Mouse (Mus musculus) CH12.LX (cell line): ENCODE data around the gene Agk. TPM values are rescaled to one million over a fixed set of nuclear protein-coding genes. Genes with fewer than 3 reads are reported as not detected.
A peak's percentile ranks its signal among the peaks of the same experiment; 100 is the strongest.

Experiments
- DNase-seq: peaks from one replicate; pipeline ENCODE4 v3.0.0-alpha.2; 2013; ENCODE audit errors: extremely low read depth
- H3K27ac ChIP-seq: 2 replicates; pipeline ENCODE4 v1.5.1; 2012; ENCODE audit warnings: low read depth, mild to moderate bottlenecking, control low read depth, moderate library complexity; ENCODE audit not compliant: insufficient read depth
- H3K27me3 ChIP-seq: replicated peaks from 2 replicates; pipeline ENCODE3; 2012; ENCODE audit warnings: inconsistent platforms
- H3K36me3 ChIP-seq, 2 experiments: replicated peaks in 1 of 2; 2 replicates each; pipeline versions ENCODE3 to v1.6.1; 2012; ENCODE audit warnings: inconsistent platforms in 1 of 2, low read length in 1 of 2, mild to moderate bottlenecking in 1 of 2, mixed read lengths in 1 of 2, moderate library complexity in 1 of 2; ENCODE audit not compliant: control insufficient read depth in 1 of 2, insufficient read depth in 1 of 2
- H3K4me1 ChIP-seq, 2 experiments: 2 replicates each; pipeline ENCODE4 v1.6.1; 2012; ENCODE audit warnings: inconsistent platforms in 1 of 2, moderate library complexity in 1 of 2; ENCODE audit not compliant: insufficient read depth in 2 of 2, control insufficient read depth in 1 of 2
- H3K4me2 ChIP-seq: 2 replicates; pipeline ENCODE4 v1.6.1; 2012; ENCODE audit warnings: low read depth, mild to moderate bottlenecking, control low read depth; ENCODE audit not compliant: poor library complexity, insufficient read depth, severe bottlenecking
- H3K4me3 ChIP-seq, 3 experiments: fragments of 150-350 bp in 1 of 3; sonication (generic) in 1 of 3; replicated peaks in 1 of 3; 2 replicates each; pipeline versions ENCODE3 to v1.5.1; 2011 to 2012; ENCODE audit warnings: low read depth in 2 of 3, low read length in 2 of 3, mild to moderate bottlenecking in 2 of 3, moderate library complexity in 2 of 3, control low read depth in 1 of 3, improper control_type of control experiment in 1 of 3, inconsistent platforms in 1 of 3, mixed read lengths in 1 of 3; ENCODE audit not compliant: poor library complexity in 1 of 3
- H3K79me2 ChIP-seq: replicated peaks from 2 replicates; pipeline ENCODE4 v1.6.1; 2012; ENCODE audit warnings: mild to moderate bottlenecking, moderate library complexity; ENCODE audit not compliant: control insufficient read depth, poor library complexity, insufficient read depth, severe bottlenecking; ENCODE audit errors: extremely low read depth
- H3K9ac ChIP-seq: 2 replicates; pipeline ENCODE4 v1.6.1; 2012; ENCODE audit warnings: low read depth, mild to moderate bottlenecking, control low read depth, moderate library complexity; ENCODE audit not compliant: insufficient read depth
- H3K9me3 ChIP-seq: replicated peaks from 2 replicates; pipeline ENCODE3; 2012; ENCODE audit warnings: low read length, inconsistent platforms, mixed read lengths
- BHLHE40 ChIP-seq: IDR thresholded peaks from 2 replicates; pipeline ENCODE4 v1.6.1; 2011; ENCODE audit warnings: mild to moderate bottlenecking, low read depth, low read length, improper control_type of control experiment
- CHD1 ChIP-seq: IDR thresholded peaks from 2 replicates; pipeline ENCODE4 v1.6.1; 2012; ENCODE audit warnings: low read depth, low read length, improper control_type of control experiment, inconsistent platforms
- CHD2 ChIP-seq: IDR thresholded peaks from 2 replicates; pipeline ENCODE4 v1.6.1; 2011; ENCODE audit warnings: low read length, improper control_type of control experiment
- CTCF ChIP-seq, 2 experiments: IDR thresholded peaks in 1 of 2; conservative IDR thresholded peaks in 1 of 2; 2 replicates each; pipeline ENCODE4 v1.5.1; 2011 to 2012; ENCODE audit warnings: low read depth in 2 of 2, low read length in 2 of 2, improper control_type of control experiment in 1 of 2, inconsistent platforms in 1 of 2, mild to moderate bottlenecking in 1 of 2, moderate library complexity in 1 of 2
- ELF1 ChIP-seq: IDR thresholded peaks from 2 replicates; pipeline ENCODE4 v1.6.1; 2014; ENCODE audit warnings: low read depth, mild to moderate bottlenecking, inconsistent platforms, low read length, improper control_type of control experiment
- EP300 ChIP-seq: IDR thresholded peaks from 2 replicates; pipeline ENCODE4 v1.6.1; 2011; ENCODE audit warnings: low read length, improper control_type of control experiment
- GABPA ChIP-seq: IDR thresholded peaks from 2 replicates; pipeline ENCODE4 v1.6.1; 2012; ENCODE audit warnings: low read depth, low read length, improper control_type of control experiment, inconsistent platforms; ENCODE audit not compliant: insufficient replicate concordance
- HCFC1 ChIP-seq: IDR thresholded peaks from 2 replicates; pipeline ENCODE4 v1.6.1; 2012; ENCODE audit warnings: low read depth, mild to moderate bottlenecking, inconsistent platforms, low read length, improper control_type of control experiment
- IRF4 ChIP-seq: IDR thresholded peaks from 2 replicates; pipeline ENCODE4 v1.6.1; 2014; ENCODE audit warnings: low read depth, mild to moderate bottlenecking, inconsistent platforms, low read length, improper control_type of control experiment
- JUN ChIP-seq: IDR thresholded peaks from 2 replicates; pipeline ENCODE4 v1.6.1; 2011; ENCODE audit warnings: low read depth, mild to moderate bottlenecking, low read length, improper control_type of control experiment, moderate library complexity; ENCODE audit not compliant: insufficient read depth
- JUND ChIP-seq: conservative IDR thresholded peaks from 2 replicates; pipeline ENCODE4 v1.6.1; 2011; ENCODE audit warnings: low read depth, low read length, improper control_type of control experiment
- KAT2A ChIP-seq: IDR thresholded peaks from 2 replicates; pipeline ENCODE4 v1.6.1; 2012; ENCODE audit warnings: low read length, improper control_type of control experiment, inconsistent platforms; ENCODE audit not compliant: insufficient replicate concordance
- MAFK ChIP-seq: IDR thresholded peaks from 2 replicates; pipeline ENCODE4 v1.6.1; 2011; ENCODE audit warnings: low read length, improper control_type of control experiment; ENCODE audit not compliant: insufficient replicate concordance
- MAZ ChIP-seq: IDR thresholded peaks from 2 replicates; pipeline ENCODE4 v1.6.1; 2012; ENCODE audit warnings: low read depth, mild to moderate bottlenecking, inconsistent platforms, low read length, improper control_type of control experiment, moderate library complexity
- MEF2A ChIP-seq: IDR thresholded peaks from 2 replicates; pipeline ENCODE4 v1.6.1; 2014; ENCODE audit warnings: low read depth, mild to moderate bottlenecking, inconsistent platforms, low read length, improper control_type of control experiment, borderline replicate concordance
- MYC ChIP-seq: IDR thresholded peaks from 2 replicates; pipeline ENCODE4 v1.6.1; 2011; ENCODE audit warnings: low read depth, mild to moderate bottlenecking, improper control_type of control experiment, low read length
- NELFE ChIP-seq: IDR thresholded peaks from 2 replicates; pipeline ENCODE4 v1.6.1; 2011; ENCODE audit warnings: low read depth, low read length, improper control_type of control experiment
- NRF1 ChIP-seq: IDR thresholded peaks from 2 replicates; pipeline ENCODE4 v1.6.1; 2014; ENCODE audit warnings: low read depth, mild to moderate bottlenecking, inconsistent platforms, low read length, improper control_type of control experiment, moderate library complexity
- POLR2AphosphoS2 ChIP-seq: IDR thresholded peaks from 2 replicates; pipeline ENCODE4 v1.6.1; 2011; ENCODE audit warnings: low read depth, low read length, improper control_type of control experiment
- SIN3A ChIP-seq: IDR thresholded peaks from 2 replicates; pipeline ENCODE4 v1.6.1; 2012; ENCODE audit warnings: low read length, improper control_type of control experiment, inconsistent platforms
- TBP ChIP-seq: conservative IDR thresholded peaks from 2 replicates; pipeline ENCODE4 v1.6.1; 2011; ENCODE audit warnings: low read depth, low read length, improper control_type of control experiment
- ZC3H11A ChIP-seq: IDR thresholded peaks from 2 replicates; pipeline ENCODE4 v1.6.1; 2012; ENCODE audit warnings: low read depth, mild to moderate bottlenecking, inconsistent platforms, low read length, improper control_type of control experiment
- ZKSCAN1 ChIP-seq: IDR thresholded peaks from 2 replicates; pipeline ENCODE4 v1.6.1; 2012; ENCODE audit warnings: low read depth, inconsistent platforms, low read length, improper control_type of control experiment, borderline replicate concordance
- ZMIZ1 ChIP-seq: IDR thresholded peaks from 2 replicates; pipeline ENCODE4 v1.6.1; 2012; ENCODE audit warnings: low read depth, mild to moderate bottlenecking, inconsistent platforms, low read length, improper control_type of control experiment
- ZNF384 ChIP-seq: IDR thresholded peaks from 2 replicates; pipeline ENCODE4 v1.6.1; 2012; ENCODE audit warnings: low read depth, low read length, improper control_type of control experiment, inconsistent platforms
- dilution Hi-C: fragments of 300-500 bp; cut with MboI; formaldehyde crosslinking; loops from 2 replicates; pipeline ENCODE4 v1.14.3; 2020; ENCODE audit warnings: low sequenced_read_pairs; ENCODE audit not compliant: extremely low pct_unique_long_range_greater_than_20kb, extremely low pct_ligation_motif_present
- in situ Hi-C: fragments of 300-500 bp; cut with MboI; formaldehyde crosslinking; loops from 3 replicates; pipeline ENCODE4 v1.14.3; 2019; ENCODE audit warnings: low sequenced_read_pairs, low pct_ligation_motif_present, low pct_unique_long_range_greater_than_20kb, mixed read lengths
- polyA plus RNA-seq: library from polyadenylated mRNA; unstranded; fragments of >175 nt; gene quantifications from 2 replicates; pipeline ENCODE4 v1.2.1, GENCODE M21; 2012; ENCODE audit warnings: low read depth; ENCODE audit not compliant: insufficient read length
- total RNA-seq, 2 experiments: library from RNA; depleted of rRNA; stranded (reverse); fragments of 300-350 nt in 1 of 2; fragments of >200 nt in 1 of 2; gene quantifications; 2 replicates each; pipeline ENCODE4 v1.2.3; 2012 to 2014

Agk gene
- total and polyA plus RNA-seq, 3 experiments, result 22.1 to 42.5 (median 24.8) TPM

- Histone ChIP-seq H3K36me3 (no peaks in the 10 kb centered on the region), H3K4me1 (peaks cover 28 to 56% of the 10 kb centered on the region in 2 experiments), H3K4me2 (peak overlapping the region; percentile 77), H3K27me3 (peaks cover 9% of the 10 kb centered on the region), H3K9ac (peak overlapping the region; percentile 56; the same call in 1 of the 2 replicates), H3K9me3 (no peaks in the 10 kb centered on the region), H3K79me2 (no peaks in the 10 kb centered on the region), H3K4me3 (peak overlapping the region; percentile 59 to 85 (median 68)), H3K27ac (no peak overlapping the region)
- in situ Hi-C loops, result no loop called here
- no peak for DNase-seq
- TF ChIP-seq JUN, result no peak
- no peak for TF ChIP-seq ELF1
- TF ChIP-seq SIN3A, result no peak
- TF ChIP-seq KAT2A, result no peak
- TF ChIP-seq GABPA, result no peak
- no peak for TF ChIP-seq CHD1
- TF ChIP-seq TBP, result no peak
- no peak for TF ChIP-seq CTCF (conservative IDR thresholded peaks at IDR 0.05 in 1 of 2, IDR thresholded peaks at IDR 0.05 in 1 of 2; ENCODE audit: low read depth in 2 of 2, low read length in 2 of 2)
- no peak for TF ChIP-seq ZMIZ1
- TF ChIP-seq MAZ, result no peak
- TF ChIP-seq ZNF384, result no peak
- TF ChIP-seq CHD2, result no peak
- no peak for TF ChIP-seq JUND
- no peak for TF ChIP-seq ZC3H11A
- TF ChIP-seq EP300, result no peak
- TF ChIP-seq NELFE, result no peak
- TF ChIP-seq POLR2AphosphoS2, result no peak
- no peak for TF ChIP-seq BHLHE40
- TF ChIP-seq NRF1, result no peak
- TF ChIP-seq MYC, result no peak
- dilution Hi-C loops, result no loop called here
Measured at GRCm38 (mm10) chr6:40434697-40435096, 109.7 kb downstream of the Agk start.

GRCm38 (mm10) chr6:40435151-40436046, 110.4 kb downstream of the Agk start:
- in situ Hi-C loops, result no loop called here
- Histone ChIP-seq H3K27me3 (peaks cover 10% of the 10 kb centered on the region), H3K4me2 (peak overlapping the region; percentile 77), H3K4me3 (peak overlapping the region; percentile 59 to 85 (median 68)), H3K79me2 (no peaks in the 10 kb centered on the region), H3K4me1 (peaks cover 28 to 49% of the 10 kb centered on the region in 2 experiments), H3K9me3 (no peaks in the 10 kb centered on the region), H3K27ac (no peak overlapping the region), H3K9ac (peak overlapping the region; percentile 56), H3K36me3 (no peaks in the 10 kb centered on the region)
- no peak for DNase-seq
- dilution Hi-C loops, result no loop called here
- TF ChIP-seq ZKSCAN1, result no peak
- TF ChIP-seq NRF1, result no peak
- no peak for TF ChIP-seq MAFK
- TF ChIP-seq HCFC1, result no peak
- 0 out of 2 replicates have a peak, but pooled peaks have one; percentile 22 for TF ChIP-seq IRF4
- TF ChIP-seq MEF2A, result no peak
- no peak for TF ChIP-seq CTCF (conservative IDR thresholded peaks at IDR 0.05 in 1 of 2, IDR thresholded peaks at IDR 0.05 in 1 of 2; ENCODE audit: low read depth in 2 of 2, low read length in 2 of 2)
